Mouse (Mus musculus) regulatory T cell (primary cell): ENCODE data around the gene Slc2a9.

Experiments
- in situ Hi-C: fragments of 300-600 bp; cut with MboI, MseI; formaldehyde crosslinking; loops from one replicate; pipeline ENCODE4 v1.15.1; 2025; ENCODE audit warnings: high pct_unique_total_duplicates

Gene Slc2a9

DNA sequence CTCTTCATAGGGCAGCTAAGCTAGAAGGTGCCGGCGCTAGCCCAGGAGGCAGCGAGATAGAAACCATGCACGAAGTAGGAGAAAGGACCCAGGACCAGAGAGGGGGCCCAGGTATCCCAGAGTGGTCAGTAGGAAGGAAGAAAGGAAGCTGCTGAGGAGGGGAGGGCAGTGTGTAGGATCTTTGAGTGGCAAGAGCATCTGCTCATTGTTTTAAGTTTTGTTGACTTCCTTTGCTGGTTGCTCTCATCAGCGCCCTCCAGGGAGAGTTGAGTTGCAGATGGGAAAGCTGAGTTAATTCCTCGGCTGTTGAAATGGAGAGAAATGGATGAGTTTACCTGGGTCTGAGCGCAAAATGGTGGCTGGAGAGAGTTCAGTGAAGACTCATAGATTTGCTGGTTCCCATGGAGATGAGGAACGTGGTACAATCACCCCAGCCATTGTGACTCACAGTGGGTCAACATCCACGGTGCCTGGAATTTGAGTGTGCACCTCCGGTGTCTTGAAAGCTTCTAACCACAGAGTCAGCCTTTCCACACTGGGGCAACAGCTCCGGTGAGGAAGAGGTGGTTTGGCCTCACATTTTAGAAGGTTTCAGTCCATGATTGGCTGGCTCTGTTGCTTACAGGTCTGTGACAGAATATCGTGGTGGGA is 201.1 kb downstream of the Slc2a9 start:
- in situ Hi-C loops = loop anchor here (5.0 to 10.0 kb wide), 2 partner anchors 170 to 213 kb away; no protein-coding TSS in a partner anchor
